Mouse (Mus musculus) ES-E14 (cell line): Measurements from ENCODE around the gene Rdh7.

Experiments used
- CHD2 ChIP-seq: IDR thresholded peaks from 2 replicates; pipeline ENCODE4 v1.6.1; 2014; ENCODE audit warnings: mild to moderate bottlenecking, low read depth, low read length, inconsistent platforms
- HCFC1 ChIP-seq: IDR thresholded peaks from 2 replicates; pipeline ENCODE4 v1.6.1; 2012; ENCODE audit warnings: low read length, inconsistent platforms, borderline replicate concordance; ENCODE audit not compliant: insufficient read depth
- MAFK ChIP-seq: IDR thresholded peaks from 2 replicates; pipeline ENCODE4 v1.6.1; 2014; ENCODE audit warnings: mild to moderate bottlenecking, low read depth, low read length, inconsistent platforms; ENCODE audit not compliant: insufficient read depth
- ZC3H11A ChIP-seq: IDR thresholded peaks from 2 replicates; pipeline ENCODE4 v1.6.1; 2012; ENCODE audit warnings: low read depth, mild to moderate bottlenecking, inconsistent platforms, low read length, borderline replicate concordance
- ZNF384 ChIP-seq: IDR thresholded peaks from 2 replicates; pipeline ENCODE4 v1.6.1; 2012; ENCODE audit warnings: low read depth, low read length, inconsistent platforms

DNA sequence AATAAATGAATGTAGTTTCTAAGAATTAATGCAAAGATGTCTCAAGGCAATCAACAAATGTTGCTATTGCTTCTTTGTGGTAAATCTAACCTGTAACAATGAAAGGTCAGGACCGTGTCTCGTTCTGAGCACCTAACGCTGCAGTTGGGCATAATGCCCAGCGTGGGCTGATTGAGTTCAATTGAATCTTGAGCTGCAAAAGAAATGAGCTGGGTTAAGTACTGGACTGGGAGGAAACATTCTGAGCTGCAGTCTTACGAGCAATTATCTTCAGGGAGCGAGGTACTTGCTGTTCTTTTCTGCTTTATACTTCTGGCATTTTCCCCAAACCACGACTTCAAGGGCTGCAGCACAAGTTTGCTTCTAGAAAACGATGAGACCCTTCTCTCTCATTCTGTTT, 47.7 kb upstream of the Rdh7 start:
- no peak for TF ChIP-seq ZC3H11A
- TF ChIP-seq ZNF384: no peak
- TF ChIP-seq HCFC1: no peak
- TF ChIP-seq MAFK: no peak
- no peak for TF ChIP-seq CHD2
